Mouse (Mus musculus): ENCODE measurements around the gene Hoxd13. TPM values are rescaled to one million over a fixed set of nuclear protein-coding genes. Genes with fewer than 3 reads are reported as not detected.

Hoxd13 gene
- polyA plus RNA-seq, 1 experiment: not detected

GRCm38 (mm10) chr2:74675666-74676282 is 7.7 kb downstream of the Hoxd13 start:
- Histone ChIP-seq H3K27ac (ENCODE audit: insufficient read depth, low read depth, low read length) (no peak overlapping the region), H3K4me3 (ENCODE audit: insufficient read depth, low read depth, low read length) (no peak overlapping the region), H3K4me1 (ENCODE audit: control insufficient read depth, insufficient read depth, low read length) (peaks cover 5% of the 10 kb centered on the region)
- 6% methylated on average over 24 of the region's 24 CpGs for WGBS
- TF ChIP-seq CTCF (IDR thresholded peaks at IDR 0.05; ENCODE audit: insufficient read depth, low read depth, low read length) (no peak), POLR2A (IDR thresholded peaks at IDR 0.05; ENCODE audit: insufficient read depth, low read depth, low read length) (no peak)

DNA sequence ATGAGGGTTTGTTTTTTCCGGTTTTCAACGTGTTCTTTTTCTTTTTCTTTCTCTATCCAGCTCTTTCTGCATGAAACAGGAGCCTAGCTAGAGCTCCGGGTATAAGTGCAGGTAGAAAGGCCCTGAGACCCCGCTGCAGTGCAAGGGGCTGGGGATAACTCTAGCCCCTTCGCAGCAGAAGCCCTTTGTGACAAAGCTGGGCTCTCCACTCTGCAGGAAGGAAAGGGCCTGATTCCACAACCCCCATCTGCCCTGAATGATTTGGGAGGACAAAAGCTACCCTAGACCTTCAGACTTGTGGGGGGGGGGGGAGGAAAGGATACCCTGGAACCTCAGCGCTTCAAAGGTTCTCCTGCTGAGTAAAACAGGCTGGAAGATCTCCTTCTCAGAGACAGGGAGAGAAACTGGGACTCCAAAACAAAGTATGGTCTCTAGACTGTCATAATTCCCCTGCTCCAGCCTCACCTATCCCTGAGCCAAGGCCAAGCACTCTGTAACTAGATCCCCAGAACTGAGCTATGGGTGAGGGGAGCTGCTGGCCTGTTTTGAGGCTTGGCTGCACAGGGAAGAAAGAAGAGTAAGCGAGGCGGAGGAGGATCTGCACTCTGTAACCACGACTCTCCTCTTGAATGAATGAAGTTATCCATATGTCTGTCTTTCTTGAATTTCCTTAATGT is 8.4 kb downstream of the Hoxd13 start:
- Histone ChIP-seq H3K4me3 (ENCODE audit: insufficient read depth, low read depth, low read length) (no peak overlapping the region), H3K4me1 (ENCODE audit: control insufficient read depth, insufficient read depth, low read length) (peaks cover 5% of the 10 kb centered on the region), H3K27ac (ENCODE audit: insufficient read depth, low read depth, low read length) (no peak overlapping the region)
- TF ChIP-seq POLR2A (IDR thresholded peaks at IDR 0.05; ENCODE audit: insufficient read depth, low read depth, low read length) (no peak), CTCF (IDR thresholded peaks at IDR 0.05; ENCODE audit: insufficient read depth, low read depth, low read length) (no peak)
- WGBS: 6% methylated on average over 9 of the region's 9 CpGs

DNA sequence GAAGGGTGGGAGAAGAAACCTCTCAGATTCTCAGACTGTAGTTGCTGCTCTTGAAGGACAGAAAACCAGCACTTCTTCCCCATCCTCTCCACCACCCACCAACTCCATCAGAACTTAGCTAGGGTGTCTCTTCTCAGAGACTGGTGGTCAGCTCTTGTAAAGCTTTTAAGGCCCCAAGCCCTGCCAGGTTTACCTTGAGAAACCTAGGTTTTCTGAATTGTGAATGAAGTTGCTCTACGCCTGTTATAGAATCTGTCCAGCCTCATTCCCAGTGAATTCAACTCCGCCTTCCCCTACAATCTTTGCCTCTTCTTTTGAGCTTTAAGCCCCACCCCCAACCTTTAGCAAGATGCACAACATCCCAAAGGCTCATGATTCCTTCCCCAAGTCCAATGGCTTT is 9.0 kb downstream of the Hoxd13 start:
- WGBS: 22% methylated on average over 2 of the region's 2 CpGs
- TF ChIP-seq POLR2A (IDR thresholded peaks at IDR 0.05; ENCODE audit: insufficient read depth, low read depth, low read length) (no peak), CTCF (IDR thresholded peaks at IDR 0.05; ENCODE audit: insufficient read depth, low read depth, low read length) (no peak)
- Histone ChIP-seq H3K27ac (ENCODE audit: insufficient read depth, low read depth, low read length) (no peak overlapping the region), H3K4me1 (ENCODE audit: control insufficient read depth, insufficient read depth, low read length) (peaks cover 5% of the 10 kb centered on the region), H3K4me3 (ENCODE audit: insufficient read depth, low read depth, low read length) (no peak overlapping the region)

DNA sequence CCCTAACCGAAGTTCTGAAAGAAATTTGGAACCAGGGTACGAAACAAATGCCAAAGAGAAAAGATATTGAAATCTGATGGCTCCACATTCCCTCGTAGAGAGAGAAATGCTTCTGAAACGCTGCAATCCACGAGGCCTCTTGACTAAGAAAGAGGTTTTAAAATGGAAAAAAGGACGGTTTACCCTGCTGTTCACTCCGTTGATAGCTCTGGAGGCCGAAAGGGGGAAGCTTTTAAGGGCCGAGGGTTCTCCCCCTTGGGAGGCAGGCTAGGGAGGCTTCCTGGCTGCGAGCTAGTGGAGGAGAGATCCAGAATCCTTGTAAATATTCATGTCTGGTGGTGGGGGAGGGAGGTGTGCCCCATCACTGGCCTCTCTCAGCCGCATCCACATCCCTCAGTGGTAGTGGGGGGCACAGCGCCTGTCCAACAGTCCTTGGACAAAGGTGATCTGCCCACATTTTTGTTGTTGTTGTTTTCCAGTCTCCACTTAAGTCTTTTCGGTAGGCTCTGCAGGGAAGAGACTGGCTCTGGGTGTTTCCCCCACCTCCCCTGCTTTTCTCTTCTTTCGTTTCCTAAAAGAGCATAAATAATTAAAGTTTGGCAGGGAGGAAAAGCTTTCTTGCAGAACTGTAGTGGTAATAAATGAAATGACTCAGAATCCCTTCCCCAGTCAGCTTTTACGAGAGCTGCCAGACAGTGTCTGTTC is 10.9 kb downstream of the Hoxd13 start, which contains the start of gene Hoxd11:
Hoxd11 (plus strand) TSS at position 667 of the 705 bp plus-strand sequence.
- Histone ChIP-seq H3K4me3 (ENCODE audit: insufficient read depth, low read depth, low read length) (no peak within 1 kb of the TSS), H3K27ac (ENCODE audit: insufficient read depth, low read depth, low read length) (no peak within 1 kb of the TSS), H3K4me1 (ENCODE audit: control insufficient read depth, insufficient read depth, low read length) (no peaks in the 10 kb centered on the region)
- TF ChIP-seq POLR2A (IDR thresholded peaks at IDR 0.05; ENCODE audit: insufficient read depth, low read depth, low read length) (no peak), CTCF (IDR thresholded peaks at IDR 0.05; ENCODE audit: insufficient read depth, low read depth, low read length) (no peak)
- WGBS: 4% methylated on average over 15 of the region's 15 CpGs

- Histone ChIP-seq H3K4me3 (ENCODE audit: insufficient read depth, low read depth, low read length) (no peak overlapping the region), H3K4me1 (ENCODE audit: control insufficient read depth, insufficient read depth, low read length) (no peaks in the 10 kb centered on the region), H3K27ac (ENCODE audit: insufficient read depth, low read depth, low read length) (no peak overlapping the region)
- TF ChIP-seq POLR2A (IDR thresholded peaks at IDR 0.05; ENCODE audit: insufficient read depth, low read depth, low read length): no peak
- TF ChIP-seq CTCF (IDR thresholded peaks at IDR 0.05; ENCODE audit: insufficient read depth, low read depth, low read length): no peak
- WGBS: 1% methylated on average over 26 of the region's 26 CpGs
These were observed 11.5 kb downstream of the Hoxd13 start for GRCm38 (mm10) chr2:74679596-74679971.

- Histone ChIP-seq H3K27ac (ENCODE audit: insufficient read depth, low read depth, low read length) (no peak overlapping the region), H3K4me3 (ENCODE audit: insufficient read depth, low read depth, low read length) (no peak overlapping the region), H3K4me1 (ENCODE audit: control insufficient read depth, insufficient read depth, low read length) (no peaks in the 10 kb centered on the region)
- 2% methylated on average over 23 of the region's 23 CpGs for WGBS
- TF ChIP-seq POLR2A (IDR thresholded peaks at IDR 0.05; ENCODE audit: insufficient read depth, low read depth, low read length): no peak
- TF ChIP-seq CTCF (IDR thresholded peaks at IDR 0.05; ENCODE audit: insufficient read depth, low read depth, low read length): no peak
These were observed 11.9 kb downstream of the Hoxd13 start for GRCm38 (mm10) chr2:74679980-74680379.

- no peak overlapping the region for H3K4me3 ChIP-seq (ENCODE audit: insufficient read depth, low read depth, low read length)
- 3% methylated on average over 21 of the region's 21 CpGs for WGBS
- no peak overlapping the region for H3K27ac ChIP-seq (ENCODE audit: insufficient read depth, low read depth, low read length)
- TF ChIP-seq POLR2A (IDR thresholded peaks at IDR 0.05; ENCODE audit: insufficient read depth, low read depth, low read length): no peak
- no peak for TF ChIP-seq CTCF (IDR thresholded peaks at IDR 0.05; ENCODE audit: insufficient read depth, low read depth, low read length)
- H3K4me1 ChIP-seq (ENCODE audit: control insufficient read depth, insufficient read depth, low read length): no peaks in the 10 kb centered on the region
These were observed 12.7 kb downstream of the Hoxd13 start for GRCm38 (mm10) chr2:74680561-74681398.

DNA sequence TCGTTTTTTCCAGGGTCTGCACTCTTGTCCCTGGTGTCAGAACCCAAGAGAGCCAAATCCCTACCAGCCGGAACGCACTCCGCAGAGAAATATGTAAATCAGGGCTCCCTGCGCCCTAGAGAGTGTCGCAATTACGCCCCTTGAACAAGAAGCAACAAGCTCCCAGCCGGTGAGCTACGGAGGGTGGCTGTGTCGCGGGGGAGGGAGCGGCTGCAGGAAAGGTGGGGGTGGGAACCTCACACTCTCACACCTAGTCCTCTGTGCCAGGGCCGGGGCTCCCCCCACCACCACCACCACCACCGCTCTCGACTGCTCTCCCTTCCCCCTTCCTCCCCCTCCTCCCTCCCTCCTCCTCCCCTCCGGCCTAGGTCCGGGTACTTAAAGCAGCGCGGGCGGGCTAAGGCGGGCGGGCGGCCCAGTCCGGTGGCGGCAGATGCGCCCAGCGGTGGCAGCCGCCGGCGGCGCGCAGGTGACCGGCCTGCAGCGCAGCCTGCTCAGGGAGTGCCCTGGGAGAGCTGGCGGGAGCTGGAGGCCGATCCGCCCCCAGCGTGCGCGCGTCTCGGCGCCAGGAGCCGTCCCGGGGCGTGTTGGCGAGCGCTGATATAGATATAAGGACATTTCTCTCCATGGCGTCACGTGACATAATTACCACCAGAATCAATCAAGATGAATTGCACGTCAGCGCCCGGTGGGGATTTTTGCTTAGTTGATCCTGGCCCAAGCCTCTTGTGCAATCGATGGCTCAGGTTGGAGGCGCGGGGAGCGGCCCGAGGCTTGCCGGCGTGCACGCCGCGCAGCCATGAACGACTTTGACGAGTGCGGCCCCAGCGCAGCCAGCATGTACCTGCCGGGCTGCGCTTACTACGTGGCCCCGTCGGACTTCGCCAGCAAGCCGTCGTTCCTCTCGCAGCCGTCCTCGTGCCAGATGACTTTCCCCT is 13.8 kb downstream of the Hoxd13 start:
- H3K4me3 ChIP-seq (ENCODE audit: insufficient read depth, low read depth, low read length): no peak overlapping the region
- no peaks in the 10 kb centered on the region for H3K4me1 ChIP-seq (ENCODE audit: control insufficient read depth, insufficient read depth, low read length)
- no peak overlapping the region for H3K27ac ChIP-seq (ENCODE audit: insufficient read depth, low read depth, low read length)
- no peak for TF ChIP-seq POLR2A (IDR thresholded peaks at IDR 0.05; ENCODE audit: insufficient read depth, low read depth, low read length)
- no peak for TF ChIP-seq CTCF (IDR thresholded peaks at IDR 0.05; ENCODE audit: insufficient read depth, low read depth, low read length)
- WGBS: 2% methylated on average over 78 of the region's 78 CpGs

All from olfactory bulb, adult 2 months (tissue).